Mouse (Mus musculus) thymus, adult 2 months (tissue): ENCODE data around the gene Arhgap10.

Source experiments
- CTCF ChIP-seq: fragments of 200-500 bp; IDR thresholded peaks from 2 replicates; pipeline ENCODE4 v1.5.1; 2012; ENCODE audit warnings: mild to moderate bottlenecking, control low read depth, low read length, moderate library complexity, borderline replicate concordance; ENCODE audit not compliant: control insufficient read depth, poor library complexity, insufficient read depth; ENCODE audit errors: extremely low read depth
- POLR2A ChIP-seq: fragments of 200-500 bp; IDR thresholded peaks from 2 replicates; pipeline ENCODE4 v1.6.1; 2012; ENCODE audit warnings: mild to moderate bottlenecking, low read length, control low read depth, moderate library complexity; ENCODE audit not compliant: control insufficient read depth, poor library complexity, insufficient read depth; ENCODE audit errors: extremely low read depth

DNA sequence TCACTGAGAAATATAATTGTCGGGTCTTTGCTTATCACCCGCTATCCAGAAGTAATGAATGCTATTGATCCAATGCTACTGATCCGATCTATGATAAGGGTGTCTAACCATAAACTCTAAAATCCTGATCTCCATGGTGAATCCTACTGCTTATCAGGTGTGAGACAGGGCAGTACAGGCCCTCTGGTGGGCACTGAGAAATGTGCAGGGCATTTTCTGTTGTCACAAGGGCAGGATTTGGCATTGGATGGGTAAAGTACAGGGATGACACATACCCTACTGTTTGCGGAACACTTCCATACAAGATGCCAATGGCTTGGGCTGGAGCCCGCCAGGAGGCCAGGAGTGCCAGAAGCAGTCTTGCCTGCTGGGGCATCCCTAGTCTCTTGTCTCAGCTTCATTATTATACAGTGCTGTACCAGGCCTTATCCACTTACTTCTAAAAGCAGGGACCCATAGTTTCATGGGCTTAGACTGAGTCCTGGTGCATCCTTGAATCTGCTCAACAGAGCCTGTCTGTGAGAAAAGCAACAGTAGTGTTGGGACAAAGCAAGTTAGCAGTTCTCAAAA, 17.4 kb upstream of the Arhgap10 start:
- TF ChIP-seq CTCF (no peak), POLR2A (no peak)
